Mouse (Mus musculus) ES-Bruce4 (cell line): ENCODE results near the gene Cacna1e. TPM values are rescaled to one million over a fixed set of nuclear protein-coding genes. Genes with fewer than 3 reads are reported as not detected.

Source experiments
- H3K27ac ChIP-seq: 2 replicates; pipeline ENCODE4 v1.5.1; 2012; ENCODE audit warnings: low read length, inconsistent platforms; ENCODE audit not compliant: insufficient read depth
- H3K27me3 ChIP-seq: 2 replicates; pipeline ENCODE4 v1.6.1; 2012; ENCODE audit warnings: mild to moderate bottlenecking, low read length, inconsistent platforms; ENCODE audit not compliant: control insufficient read depth, poor library complexity, insufficient read depth, severe bottlenecking
- H3K36me3 ChIP-seq: 2 replicates; pipeline ENCODE4 v1.6.1; 2012; ENCODE audit warnings: inconsistent platforms, mild to moderate bottlenecking, low read length, moderate library complexity; ENCODE audit not compliant: control insufficient read depth, poor library complexity, insufficient read depth, severe bottlenecking
- H3K4me1 ChIP-seq: one replicate; pipeline ENCODE4 v1.8.1; 2011; ENCODE audit warnings: low read length; ENCODE audit not compliant: control insufficient read depth, insufficient read depth
- H3K4me3 ChIP-seq: 2 replicates; pipeline ENCODE4 v1.5.1; 2011; ENCODE audit warnings: low read depth, mild to moderate bottlenecking, low read length
- H3K9ac ChIP-seq: 2 replicates; pipeline ENCODE4 v1.6.1; 2012; ENCODE audit warnings: low read depth, mild to moderate bottlenecking, inconsistent platforms; ENCODE audit not compliant: poor library complexity, severe bottlenecking
- H3K9me3 ChIP-seq: replicated peaks from 2 replicates; pipeline ENCODE4 v1.6.1; 2012; ENCODE audit warnings: mild to moderate bottlenecking, low read length, inconsistent platforms; ENCODE audit not compliant: control insufficient read depth, poor library complexity, insufficient read depth, severe bottlenecking
- CTCF ChIP-seq: IDR thresholded peaks from one replicate; pipeline ENCODE4 v1.8.1; 2011; ENCODE audit warnings: low read depth, low read length
- EP300 ChIP-seq: IDR thresholded peaks from 2 replicates; pipeline ENCODE4 v1.6.1; 2011; ENCODE audit warnings: low read depth, low read length; ENCODE audit not compliant: insufficient read depth
- POLR2A ChIP-seq: IDR thresholded peaks from one replicate; pipeline ENCODE4 v1.8.1; 2011; ENCODE audit warnings: low read length; ENCODE audit not compliant: insufficient read depth
- polyA plus RNA-seq: library from polyadenylated mRNA; stranded (reverse); fragments of >200 nt; gene quantifications from 2 replicates; pipeline ENCODE4 v1.2.4, GENCODE M21; 2011; ENCODE audit warnings: low read depth; ENCODE audit not compliant: missing spikeins, insufficient read depth, insufficient read length

Gene Cacna1e
- polyA plus RNA-seq, 1 experiment: 0.10 TPM

- TF ChIP-seq CTCF (no peak), POLR2A (no peak)
- no peak overlapping the region for H3K27ac ChIP-seq
- no peaks in the 10 kb centered on the region for H3K4me1 ChIP-seq
- no peak overlapping the region for H3K9ac ChIP-seq
- no peaks in the 10 kb centered on the region for H3K9me3 ChIP-seq
- no peak overlapping the region for H3K4me3 ChIP-seq
- H3K36me3 ChIP-seq: no peaks in the 10 kb centered on the region
- no peaks in the 10 kb centered on the region for H3K27me3 ChIP-seq
Observed at GRCm38 (mm10) chr1:154529666-154530065, 354.6 kb downstream of the Cacna1e start.

GRCm38 (mm10) chr1:154528803-154529202 is 355.5 kb downstream of the Cacna1e start:
- no peak overlapping the region for H3K27ac ChIP-seq
- no peak overlapping the region for H3K9ac ChIP-seq
- no peaks in the 10 kb centered on the region for H3K36me3 ChIP-seq
- H3K4me1 ChIP-seq: no peaks in the 10 kb centered on the region
- H3K4me3 ChIP-seq: no peak overlapping the region
- H3K27me3 ChIP-seq: no peaks in the 10 kb centered on the region
- TF ChIP-seq EP300 (no peak), CTCF (no peak), POLR2A (no peak)
- H3K9me3 ChIP-seq: no peaks in the 10 kb centered on the region

GRCm38 (mm10) chr1:154520715-154521114 is 363.6 kb downstream of the Cacna1e start:
- no peaks in the 10 kb centered on the region for H3K9me3 ChIP-seq
- no peak overlapping the region for H3K9ac ChIP-seq
- no peaks in the 10 kb centered on the region for H3K4me1 ChIP-seq
- H3K36me3 ChIP-seq: no peaks in the 10 kb centered on the region
- H3K4me3 ChIP-seq: no peak overlapping the region
- TF ChIP-seq EP300: no peak
- no peak for TF ChIP-seq CTCF
- no peak for TF ChIP-seq POLR2A
- no peak overlapping the region for H3K27ac ChIP-seq
- H3K27me3 ChIP-seq: no peaks in the 10 kb centered on the region

- TF ChIP-seq EP300 (no peak), POLR2A (no peak), CTCF (no peak)
- no peak overlapping the region for H3K9ac ChIP-seq
- H3K4me3 ChIP-seq: no peak overlapping the region
- no peaks in the 10 kb centered on the region for H3K36me3 ChIP-seq
- H3K27me3 ChIP-seq: no peaks in the 10 kb centered on the region
- H3K27ac ChIP-seq: no peak overlapping the region
- H3K9me3 ChIP-seq: no peaks in the 10 kb centered on the region
- no peaks in the 10 kb centered on the region for H3K4me1 ChIP-seq
Observed at GRCm38 (mm10) chr1:154515350-154515749, 369.0 kb downstream of the Cacna1e start.

- Histone ChIP-seq H3K9ac (no peak overlapping the region), H3K36me3 (no peaks in the 10 kb centered on the region), H3K4me3 (no peak overlapping the region), H3K4me1 (no peaks in the 10 kb centered on the region), H3K27ac (no peak overlapping the region), H3K27me3 (no peaks in the 10 kb centered on the region), H3K9me3 (no peaks in the 10 kb centered on the region)
- TF ChIP-seq EP300 (no peak), CTCF (no peak), POLR2A (no peak)
Observed at GRCm38 (mm10) chr1:154511736-154512135, 372.6 kb downstream of the Cacna1e start.

GRCm38 (mm10) chr1:154504005-154504404 is 380.3 kb downstream of the Cacna1e start:
- no peaks in the 10 kb centered on the region for H3K36me3 ChIP-seq
- no peaks in the 10 kb centered on the region for H3K4me1 ChIP-seq
- H3K27ac ChIP-seq: no peak overlapping the region
- H3K9me3 ChIP-seq: no peaks in the 10 kb centered on the region
- no peak overlapping the region for H3K9ac ChIP-seq
- TF ChIP-seq CTCF (no peak), POLR2A (no peak), EP300 (no peak)
- no peaks in the 10 kb centered on the region for H3K27me3 ChIP-seq
- H3K4me3 ChIP-seq: no peak overlapping the region
